Mouse (Mus musculus) lung, adult 2 months (tissue): Measurements from ENCODE around the gene Map2k7.

Experiments used
- CTCF ChIP-seq: fragments of 200-500 bp; IDR thresholded peaks from 2 replicates; pipeline ENCODE4 v1.5.1; 2011; ENCODE audit warnings: mild to moderate bottlenecking, low read length, control low read depth; ENCODE audit not compliant: insufficient read depth
- POLR2A ChIP-seq: fragments of 200-500 bp; IDR thresholded peaks from 2 replicates; pipeline ENCODE4 v1.6.1; 2011; ENCODE audit warnings: low read depth, mild to moderate bottlenecking, control low read depth, low read length, borderline replicate concordance; ENCODE audit errors: extremely low read depth

GRCm38 (mm10) chr8:4245737-4246136 lies 7.2 kb downstream of the Map2k7 start:
- no peak for TF ChIP-seq POLR2A
- TF ChIP-seq CTCF: no peak
